Mouse (Mus musculus) forelimb bud, embryonic 11.5 days (tissue): ENCODE data around the gene Vmn1r203.
"Not testable (repeated sequence)": the region's sequence is repeated elsewhere in the genome, so short reads cannot be mapped to it uniquely, and the experiment has no call there.

Experiments
- DNase-seq: peaks from one replicate; pipeline ENCODE4 v3.0.0-alpha.2; 2012; ENCODE audit warnings: low read depth, low spot score

Vmn1r203 gene

DNA sequence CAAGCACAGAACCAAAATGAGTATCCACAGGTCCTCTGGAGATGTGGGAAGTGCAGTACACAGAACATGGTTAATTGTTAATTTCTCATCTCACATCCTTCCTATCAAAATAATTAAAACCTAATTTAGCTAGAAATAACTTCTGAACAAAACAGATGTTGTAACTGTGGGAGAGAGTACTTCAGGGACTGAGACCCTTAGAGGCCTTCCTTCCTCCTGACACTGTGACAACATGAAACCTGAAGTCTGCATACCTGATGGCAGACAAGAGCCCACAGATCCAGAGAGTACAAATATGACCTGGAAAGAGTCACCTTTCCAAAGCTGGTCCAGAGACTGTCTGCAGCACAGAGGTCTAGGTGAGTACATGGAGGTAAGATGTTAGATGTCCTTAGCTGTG, at the start of gene Vmn1r203:
Gene Vmn1r203 (plus strand): TSS at position 301 of the 400 bp plus-strand sequence.
- no peak for DNase-seq

DNA sequence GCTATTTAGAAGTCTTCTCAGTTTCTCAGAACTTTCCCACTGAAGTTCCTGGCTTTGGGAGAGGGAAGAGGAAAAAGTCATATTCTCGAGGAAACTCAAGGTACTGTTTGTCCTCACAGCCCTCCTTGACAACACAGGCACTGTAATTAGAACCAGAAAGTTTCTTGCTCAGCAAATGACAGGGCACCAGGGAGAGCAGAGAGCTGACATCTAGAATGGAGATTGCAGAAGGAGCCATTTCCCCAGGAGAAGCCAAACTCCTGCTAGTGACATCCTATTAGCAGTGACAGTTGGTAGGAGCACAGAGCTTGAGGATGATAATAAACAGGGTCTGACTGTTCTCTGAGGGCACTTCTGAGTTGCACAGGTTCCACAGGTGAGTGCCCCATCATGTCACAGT, 46.3 kb upstream of the Vmn1r203 start, which contains the start of gene Vmn1r201:
Gene Vmn1r201 (plus strand): TSS at position 301 of the 400 bp plus-strand sequence.
- DNase-seq: no peak

DNA sequence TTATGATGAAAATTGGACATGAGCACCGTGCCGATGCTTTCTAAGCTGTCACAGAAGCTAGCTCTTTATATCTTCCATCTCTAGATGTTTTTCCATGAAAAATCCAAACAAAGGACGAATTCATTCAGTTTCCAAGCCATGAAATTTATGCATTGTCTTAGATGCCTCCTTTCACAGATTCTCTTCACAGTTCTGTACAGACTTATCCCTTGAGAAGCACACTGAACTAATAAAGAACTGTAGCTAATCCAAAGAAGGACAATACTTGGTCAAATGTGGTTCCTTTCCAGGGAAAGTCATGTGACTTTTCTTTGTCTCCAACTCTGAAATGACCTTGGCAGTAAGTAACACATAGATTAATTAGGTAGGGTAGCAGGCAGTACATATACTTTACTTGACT, 15.5 kb upstream of the Vmn1r203 start:
- no peak for DNase-seq

DNA sequence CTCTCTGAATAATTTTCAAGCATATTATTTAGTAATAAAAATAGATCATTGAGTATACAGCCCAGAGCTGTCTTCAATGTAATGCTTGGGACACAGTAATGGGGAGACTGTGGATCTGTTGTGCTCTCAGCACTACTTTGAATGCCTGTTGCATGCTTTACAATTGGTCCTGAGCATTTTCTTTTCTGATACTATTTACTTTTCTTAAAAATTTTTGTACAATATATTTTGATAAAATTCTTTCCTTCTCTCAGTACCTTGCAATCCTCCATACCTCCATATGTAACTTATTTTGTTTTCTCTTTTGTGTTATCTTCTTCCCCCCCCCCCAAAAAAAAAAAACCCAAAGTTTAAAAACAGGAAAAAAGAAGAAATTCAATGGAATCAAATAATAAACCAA, 12.6 kb upstream of the Vmn1r203 start, which contains the start of gene Vmn1r202:
Gene Vmn1r202 (minus strand): TSS at position 101 of the 400 bp plus-strand sequence.
- no peak for DNase-seq

DNA sequence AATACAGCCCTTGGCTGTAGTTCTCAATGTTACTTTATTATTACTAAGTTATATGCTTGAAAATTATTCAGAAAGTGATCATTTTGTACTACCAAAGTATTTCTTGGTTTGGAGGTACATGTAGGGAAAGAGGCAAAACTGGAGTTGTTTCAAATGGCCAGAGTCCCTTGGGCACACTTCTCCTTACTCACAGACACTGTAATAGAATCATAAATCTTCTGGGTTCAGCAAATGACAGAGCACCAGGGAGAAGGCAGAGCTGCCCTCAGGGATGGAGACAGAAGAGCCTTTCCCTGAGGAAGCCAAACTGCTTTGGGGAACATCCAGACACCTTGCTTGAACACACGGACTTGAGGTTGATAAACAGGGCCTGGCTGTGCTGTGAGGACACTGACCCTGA, 35.0 kb downstream of the Vmn1r203 start, which contains the start of gene Vmn1r204:
Gene Vmn1r204 (plus strand): TSS at position 301 of the 400 bp plus-strand sequence.
- not testable (repeated sequence) for DNase-seq

DNA sequence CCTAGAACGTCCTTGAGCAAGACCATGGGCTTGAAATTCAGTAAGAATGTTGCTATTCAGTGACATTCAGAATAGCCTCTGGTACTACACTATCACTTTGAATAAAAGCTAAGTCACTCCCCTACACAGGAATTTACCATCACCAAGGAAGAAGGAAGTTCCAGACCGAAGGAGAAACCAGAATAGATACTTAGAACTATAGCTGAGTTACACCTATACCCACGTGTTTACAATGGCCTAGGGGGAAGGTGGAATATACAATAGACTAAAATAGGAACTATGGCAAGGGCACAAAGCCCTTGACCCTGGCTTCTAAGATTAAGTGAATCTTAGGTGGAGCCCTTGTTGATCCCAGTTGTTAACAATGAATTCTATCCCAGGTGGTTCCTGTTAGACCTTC, 57.0 kb downstream of the Vmn1r203 start:
- DNase-seq: not testable (repeated sequence)
